Mouse (Mus musculus) small intestine, adult 2 months (tissue): ENCODE data around the gene Ush1c.

Source experiments
- CTCF ChIP-seq: fragments of 200-500 bp; IDR thresholded peaks from 2 replicates; pipeline ENCODE4 v1.5.1; 2012; ENCODE audit warnings: low read depth, mild to moderate bottlenecking, control low read depth, inconsistent platforms, low read length, moderate library complexity, mixed read lengths; ENCODE audit not compliant: insufficient replicate concordance, insufficient read length; ENCODE audit errors: extremely low read depth
- POLR2A ChIP-seq: fragments of 200-500 bp; IDR thresholded peaks from 2 replicates; pipeline ENCODE4 v1.6.1; 2012; ENCODE audit warnings: low read depth, mild to moderate bottlenecking, control low read depth, inconsistent platforms, low read length, moderate library complexity

GRCm38 (mm10) chr7:46204775-46205174 is 33.5 kb downstream of the Ush1c start:
- TF ChIP-seq CTCF (no peak), POLR2A (no peak)
